Comparison of ENCODE assay signal across 12 mouse cellular contexts in genomic region chr19:43851996-43852630, GRCm38 (mm10).
DNase-seq lines count a peak whose midpoint lies in the region; ATAC-seq and TF ChIP-seq lines count a peak whose summit lies in the region.
"Had no signal": no experiment of that assay in that cellular context is flagged by ENCODE, and none has a peak within 500 bp of the region (broad histone marks: within the 10 kb centered on the region; RNA-seq: fewer than 3 reads in every experiment).

No protein-coding gene starts in this region.

- no peak for TF ChIP-seq CTCF in ES-Bruce4 (IDR thresholded peaks at IDR 0.05; ENCODE audit: low read depth, low read length)
- peak; percentile 12; the same call in 1 of the 2 replicates for TF ChIP-seq CTCF in cerebellum, adult 2 months (IDR thresholded peaks at IDR 0.05; ENCODE audit: borderline replicate concordance, insufficient read depth, low read depth, low read length)

- DNase-seq in CD4-positive helper T cell, adult 2 months (ENCODE audit: low read depth, low spot score): peak; percentile 78
- DNase-seq in cerebellum, adult 2 months: peak; percentile 50 to 65
- no peak for DNase-seq in heart, postnatal 14 days
- no peak for DNase-seq in ovary, postnatal 14 days (ENCODE audit: low spot score)
- DNase-seq: right cerebral cortex, postnatal 4 days had no signal

- no peaks in the 10 kb centered on the region for H3K9me3 ChIP-seq in ES-Bruce4 (replicated peaks; ENCODE audit: control insufficient read depth, insufficient read depth, low read length, poor library complexity, severe bottlenecking)
- no peaks in the 10 kb centered on the region for H3K9me3 ChIP-seq in heart, embryonic 12.5 days (replicated peaks)
- H3K9me3 ChIP-seq: embryonic facial prominence, embryonic 10.5 days; forebrain, embryonic 15.5 days; liver, embryonic 15.5 days had no signal

- peaks cover 15% of the 10 kb centered on the region; the same call in 1 of the 2 replicates for H3K36me3 ChIP-seq in ES-Bruce4 (ENCODE audit: control insufficient read depth, insufficient read depth, low read length, poor library complexity, severe bottlenecking)
- peaks cover 91% of the 10 kb centered on the region for H3K36me3 ChIP-seq in heart, embryonic 12.5 days

- H3K27ac ChIP-seq in ES-Bruce4 (ENCODE audit: insufficient read depth, low read length): no peak overlapping the region
- H3K27ac ChIP-seq in cerebellum, adult 2 months (ENCODE audit: insufficient read depth, low read length): 0 out of 2 replicates have a peak overlapping the region, but pooled peaks have one; percentile 44
- no peak overlapping the region for H3K27ac ChIP-seq in heart, embryonic 12.5 days (ENCODE audit: poor library complexity, severe bottlenecking)
- H3K27ac ChIP-seq: embryonic facial prominence, embryonic 10.5 days; forebrain, embryonic 15.5 days; left cerebral cortex, adult 2 months; liver, embryonic 15.5 days had no signal

- TF ChIP-seq EP300 in ES-Bruce4 (IDR thresholded peaks at IDR 0.05; ENCODE audit: insufficient read depth, low read depth, low read length): no peak

- H3K27me3 ChIP-seq in ES-Bruce4 (ENCODE audit: control insufficient read depth, insufficient read depth, low read length, poor library complexity, severe bottlenecking): no peaks in the 10 kb centered on the region
- no peaks in the 10 kb centered on the region for H3K27me3 ChIP-seq in cerebellum, adult 2 months (ENCODE audit: control insufficient read depth, insufficient read depth, low read length)
- no peaks in the 10 kb centered on the region for H3K27me3 ChIP-seq in heart, embryonic 12.5 days (replicated peaks)
- H3K27me3 ChIP-seq: forebrain, embryonic 15.5 days; liver, embryonic 15.5 days had no signal

- TF ChIP-seq POLR2A in ES-Bruce4 (IDR thresholded peaks at IDR 0.05; ENCODE audit: insufficient read depth, low read length): no peak
- TF ChIP-seq POLR2A in cerebellum, adult 2 months (IDR thresholded peaks at IDR 0.05; ENCODE audit: borderline replicate concordance, insufficient read depth, low read length): no peak

- 25% methylated on average over 21 of the region's 21 CpGs for WGBS in cerebellum, adult 2 months
- 82% methylated on average over 21 of the region's 21 CpGs for WGBS in heart, embryonic 12.5 days

- no peaks in the 10 kb centered on the region for H3K4me1 ChIP-seq in ES-Bruce4 (ENCODE audit: control insufficient read depth, insufficient read depth, low read length)
- peaks cover 2% of the 10 kb centered on the region for H3K4me1 ChIP-seq in cerebellum, adult 2 months (ENCODE audit: control insufficient read depth, insufficient read depth, low read length)
- H3K4me1 ChIP-seq in heart, embryonic 12.5 days (replicated peaks): no peaks in the 10 kb centered on the region
- H3K4me1 ChIP-seq: embryonic facial prominence, embryonic 10.5 days; forebrain, embryonic 15.5 days; liver, embryonic 15.5 days had no signal

- H3K4me3 ChIP-seq in ES-Bruce4 (ENCODE audit: low read depth, low read length): no peak overlapping the region
- peak overlapping the region; percentile 35 for H3K4me3 ChIP-seq in cerebellum, adult 2 months (replicated peaks; ENCODE audit: insufficient read depth, low read depth, low read length)
- H3K4me3 ChIP-seq in heart, embryonic 12.5 days: no peak overlapping the region
- H3K4me3 ChIP-seq: embryonic facial prominence, embryonic 10.5 days; forebrain, embryonic 15.5 days; left cerebral cortex, adult 2 months; liver, embryonic 15.5 days had no signal

- intact Hi-C loops in heart, postnatal 14 days (cut with DNase I): loop anchor here (5.0 kb wide), 3 partner anchors 55 to 105 kb away; partner anchors contain the start of gene Dnmbp

- ATAC-seq in megakaryocyte progenitor cell, adult 5-6 weeks (replicated peaks; ENCODE audit: poor library complexity): peak; percentile 90
- no peak for ATAC-seq in heart, embryonic 12.5 days (ENCODE audit: insufficient number of reproducible peaks, low FRiP score)
- ATAC-seq: forebrain, embryonic 15.5 days had no signal

- no peak overlapping the region for H3K4me2 ChIP-seq in heart, embryonic 12.5 days
- H3K4me2 ChIP-seq: forebrain, embryonic 15.5 days; liver, embryonic 15.5 days had no signal

- peak overlapping the region; percentile 1; the same call in 1 of the 2 replicates for H3K9ac ChIP-seq in ES-Bruce4 (ENCODE audit: low read depth, poor library complexity, severe bottlenecking)
- H3K9ac ChIP-seq in heart, embryonic 12.5 days: no peak overlapping the region
- H3K9ac ChIP-seq: forebrain, embryonic 15.5 days; liver, embryonic 15.5 days had no signal

Comparison
In these comparisons a context has a peak if more than half of its experiments do, and no peak if none do; other contexts are left out.
1. DNase-seq: peak in CD4-positive helper T cell, adult 2 months (single experiment) and cerebellum, adult 2 months (2 of 2); none in heart, postnatal 14 days (0 of 2) and ovary, postnatal 14 days (single experiment).